Mouse (Mus musculus) layer of hippocampus, postnatal 25 days (tissue): ENCODE data around the gene Phactr4. TPM values are rescaled to one million over a fixed set of nuclear protein-coding genes. Genes with fewer than 3 reads are reported as not detected.

ENCODE experiments used
- DNase-seq, 2 experiments: peaks; one replicate each; pipeline ENCODE4 v3.0.0; 2022; ENCODE audit warnings: mixed read lengths in 2 of 2, low spot score in 1 of 2; ENCODE audit errors: extremely low spot score in 1 of 2
- total RNA-seq, 2 experiments: library from RNA; stranded (reverse); gene quantifications; 2 replicates each; pipeline ENCODE4 v1.2.3; 2021

Gene Phactr4
- total RNA-seq, 2 experiments from 2014 or later = 9.5 to 10.7 TPM

DNA sequence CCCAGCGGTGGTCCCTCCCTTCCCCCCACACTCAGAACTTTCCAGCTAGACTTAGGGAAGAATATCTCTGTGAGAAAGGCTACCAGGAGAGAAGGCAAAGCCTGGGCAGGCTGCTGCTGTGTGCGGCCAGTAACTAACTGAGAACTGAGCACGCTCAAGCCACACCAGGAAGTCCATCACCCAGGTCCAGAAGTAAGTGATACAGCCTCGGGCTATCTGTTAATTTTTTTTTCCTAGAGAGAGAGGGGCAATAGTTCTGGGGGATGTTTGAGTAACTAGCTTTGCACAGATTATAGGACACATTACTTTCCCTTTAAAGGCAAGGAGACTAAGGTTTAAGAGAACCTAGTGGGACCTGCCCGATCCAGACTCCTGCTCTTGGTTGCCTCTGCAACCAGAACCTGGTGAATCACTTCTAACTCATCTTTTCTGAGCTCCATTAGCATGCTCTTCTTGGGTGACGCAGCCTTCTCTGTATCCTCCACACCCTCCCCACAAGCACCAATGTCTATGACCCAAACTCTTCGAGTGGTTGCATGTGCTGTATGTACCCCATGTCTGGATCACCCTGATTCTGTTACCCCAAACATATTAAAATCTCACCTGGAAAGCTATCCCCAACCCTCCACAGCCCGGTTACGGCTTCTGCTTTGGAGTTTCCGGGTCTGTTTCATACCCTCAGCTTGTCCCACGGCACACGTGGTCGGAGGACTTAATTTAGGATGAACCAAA is 77.7 kb downstream of the Phactr4 start:
- no peak for DNase-seq

GRCm38 (mm10) chr4:132341451-132341850 is 80.8 kb downstream of the Phactr4 start:
- DNase-seq = no peak

GRCm38 (mm10) chr4:132338943-132339342 is 83.3 kb downstream of the Phactr4 start:
- peak in 1 of 2 experiments; percentile 40 for DNase-seq

DNA sequence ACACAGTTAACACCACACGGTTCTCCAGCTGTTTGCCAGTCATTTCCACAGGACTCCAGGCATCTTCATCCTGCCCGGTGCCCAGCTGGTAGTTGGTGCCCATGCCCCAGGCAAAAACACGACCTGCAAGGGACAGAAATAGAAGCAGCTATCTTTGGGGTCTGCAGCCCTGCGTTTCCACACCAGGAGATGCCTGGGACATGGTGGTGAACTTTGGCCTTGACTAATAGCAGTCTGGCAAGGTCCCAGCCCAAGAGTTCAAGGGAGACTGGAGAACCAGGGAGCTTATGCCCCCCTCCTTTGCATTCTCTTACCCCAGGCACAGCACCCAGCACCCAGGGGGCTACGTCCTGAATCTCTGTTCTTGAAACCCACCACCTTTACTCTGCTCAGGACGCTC is 89.4 kb downstream of the Phactr4 start:
- DNase-seq = no peak

DNA sequence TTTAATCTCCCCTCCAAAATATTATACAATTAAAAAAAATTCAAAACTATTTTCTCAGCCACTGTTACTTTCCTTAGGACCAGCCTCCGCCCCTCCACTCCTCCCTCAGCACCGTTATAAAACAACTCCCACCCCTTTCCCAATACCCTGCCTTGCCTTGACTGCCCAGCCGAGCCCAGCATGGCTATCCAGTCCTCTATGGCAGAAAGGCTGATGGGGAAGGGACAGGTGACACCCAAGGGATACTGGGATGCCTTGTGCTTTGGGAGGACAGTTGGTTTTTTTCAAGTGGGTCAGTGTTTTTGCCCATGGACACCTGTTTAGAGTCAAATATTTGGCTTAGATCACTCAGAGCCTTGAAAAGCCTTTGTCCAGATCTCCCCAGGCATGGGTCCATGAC is 90.3 kb downstream of the Phactr4 start:
- no peak for DNase-seq

GRCm38 (mm10) chr4:132329835-132330354 is 92.4 kb downstream of the Phactr4 start:
- no peak for DNase-seq

GRCm38 (mm10) chr4:132329115-132329834 is 93.0 kb downstream of the Phactr4 start, which contains the start of gene Trnau1ap:
Trnau1ap (minus strand) TSS chr4:132329538.
- DNase-seq = peak; percentile 67

GRCm38 (mm10) chr4:132328391-132328982 is 93.8 kb downstream of the Phactr4 start:
- DNase-seq = no peak

DNA sequence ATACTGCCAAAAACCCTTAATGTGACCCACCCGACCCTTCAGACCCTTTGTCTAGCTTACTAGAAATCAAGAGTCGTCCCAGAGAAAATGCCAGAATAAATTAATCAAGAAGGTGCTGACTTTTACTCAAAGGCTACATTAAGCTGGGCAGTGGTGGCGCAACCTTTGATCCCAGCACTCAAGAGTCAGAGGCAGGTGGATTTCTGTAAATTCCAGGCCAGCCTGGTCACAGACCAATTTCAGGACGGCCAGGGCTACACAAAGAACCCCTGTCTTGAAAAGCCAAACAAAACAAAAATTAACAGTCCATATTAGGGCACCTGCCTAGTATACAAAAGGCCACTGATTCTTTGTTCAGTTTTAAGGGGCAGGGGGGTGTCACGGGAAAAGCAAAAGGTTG is 95.8 kb downstream of the Phactr4 start:
- DNase-seq = no peak

GRCm38 (mm10) chr4:132315711-132316110 is 106.6 kb downstream of the Phactr4 start:
- DNase-seq = no peak

GRCm38 (mm10) chr4:132312627-132313026 is 109.7 kb downstream of the Phactr4 start:
- no peak for DNase-seq

GRCm38 (mm10) chr4:132311801-132312200 is 110.5 kb downstream of the Phactr4 start:
- DNase-seq = no peak

DNA sequence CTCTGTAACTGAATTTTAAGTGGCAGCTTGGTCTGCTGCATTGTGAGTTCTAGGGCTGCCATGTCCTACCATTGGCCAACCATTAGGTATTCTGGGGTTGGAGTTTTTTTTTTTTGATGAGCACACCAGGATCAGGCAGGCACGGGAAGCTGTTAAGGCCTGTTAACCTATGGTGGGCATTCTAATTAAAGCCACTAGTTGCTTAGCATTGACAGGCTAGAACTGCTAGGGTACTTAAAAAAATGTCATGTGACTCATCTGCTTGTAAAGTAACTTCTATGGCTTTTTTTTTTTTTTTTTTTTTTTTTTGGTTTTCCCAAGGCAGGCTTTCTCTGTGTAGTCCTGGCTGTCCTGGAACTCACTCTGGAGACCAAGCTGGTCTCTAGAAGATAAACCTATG is 111.1 kb downstream of the Phactr4 start:
- no peak for DNase-seq

DNA sequence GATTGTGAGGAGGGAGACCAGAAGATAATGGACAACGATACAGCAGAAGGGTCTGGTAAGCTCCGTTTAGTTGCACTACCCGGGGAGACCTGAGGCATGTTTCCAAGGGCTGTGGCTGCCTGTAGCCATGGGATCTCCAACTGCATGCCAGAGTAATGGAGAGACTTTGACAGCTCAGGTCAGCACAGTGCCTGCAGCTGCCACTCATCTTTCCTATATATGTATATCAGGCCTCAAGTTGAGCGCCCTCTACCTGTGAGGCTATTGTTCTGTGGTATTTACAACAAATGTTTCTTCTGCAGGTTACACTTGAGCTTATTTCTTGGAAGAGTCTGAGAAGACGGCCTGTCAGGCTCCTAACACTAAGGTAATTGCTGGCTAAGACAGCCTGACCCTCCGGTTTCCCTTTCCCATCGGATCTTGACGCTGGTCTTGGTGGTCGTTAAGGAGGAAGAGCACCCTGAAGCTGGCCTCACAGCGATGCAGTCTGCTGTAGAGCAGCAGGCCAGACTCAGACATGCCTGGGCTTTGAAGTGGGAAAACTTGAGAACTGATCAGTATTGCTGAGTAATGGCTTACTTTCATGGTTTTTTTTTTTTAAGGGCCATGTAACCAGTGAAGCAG is 112.3 kb downstream of the Phactr4 start:
- peak in 1 of 2 experiments; percentile 45 for DNase-seq

DNA sequence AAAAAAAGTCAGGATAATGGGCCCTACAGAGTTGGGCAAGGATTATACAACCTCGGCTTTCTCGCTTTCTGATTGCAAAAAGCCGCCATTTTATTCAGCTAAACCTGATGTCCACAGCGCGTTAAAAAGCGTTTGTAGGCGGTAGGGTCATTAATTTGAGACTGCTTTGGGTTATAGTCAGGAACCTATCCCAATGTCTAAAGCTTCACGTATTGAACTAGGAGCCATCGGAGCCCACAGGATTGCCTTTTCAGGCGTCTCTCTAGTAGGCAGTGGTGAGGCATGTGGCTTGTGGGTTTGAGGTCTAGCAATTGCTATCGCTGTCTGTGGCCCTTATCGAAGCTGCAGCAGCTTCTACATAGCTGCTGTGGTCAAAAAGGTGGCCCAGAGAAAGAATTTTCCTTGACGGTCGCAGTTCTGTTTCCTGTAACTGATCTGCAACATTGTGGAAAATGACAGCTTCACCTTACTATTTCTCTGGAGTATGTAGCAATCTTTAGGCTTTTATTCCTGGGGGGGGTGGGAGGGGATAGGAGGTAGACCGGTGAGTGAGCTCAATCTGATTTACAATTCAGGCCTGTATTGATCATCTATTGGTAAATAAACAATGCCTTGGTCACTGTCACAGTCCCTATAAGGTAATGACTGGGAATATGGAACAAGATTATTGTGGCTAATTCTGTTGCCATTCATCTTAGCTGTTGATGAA is 113.0 kb downstream of the Phactr4 start:
- no peak for DNase-seq

- peak; percentile 82 to 89 for DNase-seq
Measured at GRCm38 (mm10) chr4:132308437-132309139, 113.7 kb downstream of the Phactr4 start.

GRCm38 (mm10) chr4:132306004-132306403 is 116.3 kb downstream of the Phactr4 start:
- no peak for DNase-seq
